Mouse (Mus musculus) T-cell, adult 2 months (primary cell): ENCODE results near the gene Jun.

ENCODE experiments used
- DNase-seq: peaks from one replicate; pipeline ENCODE4 v3.0.0; 2022; ENCODE audit warnings: low spot score

Gene Jun

DNA sequence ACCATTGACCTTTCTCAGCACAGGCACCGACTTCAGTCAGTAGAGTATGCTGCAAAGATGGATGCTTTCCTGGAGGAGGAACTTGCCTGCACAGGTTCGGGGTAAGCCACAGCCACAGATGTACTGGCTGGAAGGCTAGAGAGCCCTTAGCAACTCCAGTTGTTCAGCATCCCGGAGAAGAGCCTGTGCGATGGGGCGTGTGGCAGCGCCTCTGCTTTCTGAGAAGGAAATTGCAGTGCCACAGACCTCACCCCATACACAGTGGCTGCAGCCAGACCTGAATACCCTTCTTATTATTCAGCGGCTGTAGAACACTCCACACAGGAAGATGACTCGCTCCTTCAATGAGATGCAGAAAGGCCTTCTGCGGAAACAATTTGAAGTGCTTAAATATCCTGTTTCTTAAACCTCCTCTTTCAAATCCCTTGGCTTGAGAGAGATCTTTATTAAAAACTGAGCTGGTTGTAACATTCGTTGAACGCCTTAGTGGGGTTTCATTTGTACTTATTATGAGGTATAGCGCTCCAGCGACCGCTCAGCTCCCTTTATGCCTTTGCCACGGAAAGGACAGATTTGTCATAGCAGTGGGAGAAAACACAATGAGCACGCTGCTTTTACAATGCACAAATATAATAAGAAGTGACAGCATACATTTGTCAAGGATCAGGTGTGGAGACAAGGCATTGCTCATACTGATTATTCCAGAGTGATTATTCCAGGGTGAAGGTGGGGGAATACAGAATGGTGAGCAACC lies 26.0 kb downstream of the Jun start:
- no peak for DNase-seq

DNA sequence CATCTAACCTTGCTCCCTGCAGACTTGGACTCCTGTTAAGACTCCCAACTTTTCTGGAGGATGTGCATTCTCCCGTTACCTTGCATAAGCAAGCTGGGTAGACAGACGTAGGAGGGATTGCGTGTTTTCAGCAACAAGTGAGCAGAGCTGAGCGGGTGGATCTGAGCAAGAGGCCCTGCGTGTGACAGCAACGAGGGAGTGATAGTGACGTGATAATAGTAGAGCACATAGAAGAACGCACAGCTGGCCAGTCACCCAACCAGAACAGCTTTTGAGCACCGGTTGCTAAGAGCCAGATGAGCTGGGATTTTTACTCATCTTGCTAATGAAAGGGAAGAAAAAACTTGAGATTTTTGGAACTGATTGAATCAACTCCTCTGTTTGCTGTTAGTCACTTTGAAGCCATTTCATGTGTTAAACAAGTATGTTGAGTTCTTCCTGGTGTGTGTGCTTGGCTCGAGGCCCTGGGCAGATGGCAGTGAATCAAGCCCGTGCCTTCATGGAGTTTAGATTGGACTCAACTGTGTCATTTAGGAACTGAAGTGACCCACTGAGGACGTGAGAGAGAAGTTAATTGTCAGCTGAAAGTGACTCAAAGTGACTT lies 28.6 kb downstream of the Jun start:
- no peak for DNase-seq

DNA sequence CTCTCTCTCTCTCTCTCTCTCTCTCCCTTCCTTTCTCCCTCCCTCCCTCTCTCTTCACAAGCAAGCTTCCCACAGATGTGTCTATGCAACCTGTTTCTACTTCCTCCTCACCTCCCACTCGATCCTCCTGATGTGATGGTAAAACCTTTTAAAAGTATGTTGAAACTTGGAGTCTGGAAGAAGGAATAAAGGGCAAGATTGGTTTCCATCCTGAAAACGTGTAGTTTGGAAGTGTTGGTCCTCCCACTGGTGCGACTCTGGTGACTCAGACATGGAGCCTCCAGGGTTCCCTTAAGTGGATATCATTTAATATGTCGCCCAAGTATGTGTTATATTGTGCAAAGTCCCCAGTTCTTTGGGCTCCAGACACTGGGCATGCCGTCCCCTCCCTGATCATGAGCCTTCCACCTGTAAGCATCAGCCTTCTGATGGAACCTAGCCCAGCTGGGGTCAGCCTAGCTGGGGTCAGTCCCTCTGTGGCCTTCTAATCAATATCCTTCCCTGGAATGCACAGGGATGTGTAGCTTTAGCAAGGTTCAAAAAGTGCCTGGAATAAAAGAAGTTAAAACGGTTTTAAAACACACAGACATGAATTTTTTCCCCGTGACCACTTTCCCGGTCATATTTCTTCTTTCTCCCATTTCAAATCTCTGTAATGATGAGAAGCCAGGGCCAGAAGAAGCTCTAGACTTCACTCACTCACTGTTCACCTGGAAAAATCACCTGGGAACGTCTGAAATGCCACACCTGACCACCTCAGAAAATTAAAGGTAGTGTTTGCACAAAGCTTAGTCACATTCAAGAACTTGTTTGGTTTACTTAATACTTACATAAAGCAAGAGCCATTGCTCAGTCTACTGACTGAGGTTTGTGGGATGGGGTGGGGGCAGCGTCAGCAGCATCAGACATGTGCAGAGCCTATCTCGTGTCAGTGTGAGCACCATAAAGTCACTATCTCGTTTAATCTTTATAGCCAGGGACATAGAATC lies 30.1 kb downstream of the Jun start:
- DNase-seq: no peak

DNA sequence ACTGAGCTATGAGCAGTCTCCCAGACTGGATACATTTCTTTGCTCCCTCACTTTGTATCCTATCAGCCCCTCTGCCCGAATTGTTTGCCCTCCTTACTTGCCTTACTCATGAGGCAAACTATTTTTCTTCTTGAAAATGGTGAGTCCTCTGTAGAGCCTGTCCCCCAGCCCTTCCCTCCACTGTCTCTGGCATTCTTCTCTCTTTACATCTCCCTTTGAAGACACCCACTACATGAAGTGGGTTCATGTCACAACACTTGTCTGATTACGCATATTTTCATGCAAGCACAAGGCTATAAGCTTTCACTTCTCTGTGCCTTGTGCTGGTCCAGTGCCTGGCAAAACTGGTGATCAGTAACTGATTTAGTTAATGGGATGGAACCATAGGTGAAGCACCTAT lies 31.8 kb downstream of the Jun start:
- no peak for DNase-seq

DNA sequence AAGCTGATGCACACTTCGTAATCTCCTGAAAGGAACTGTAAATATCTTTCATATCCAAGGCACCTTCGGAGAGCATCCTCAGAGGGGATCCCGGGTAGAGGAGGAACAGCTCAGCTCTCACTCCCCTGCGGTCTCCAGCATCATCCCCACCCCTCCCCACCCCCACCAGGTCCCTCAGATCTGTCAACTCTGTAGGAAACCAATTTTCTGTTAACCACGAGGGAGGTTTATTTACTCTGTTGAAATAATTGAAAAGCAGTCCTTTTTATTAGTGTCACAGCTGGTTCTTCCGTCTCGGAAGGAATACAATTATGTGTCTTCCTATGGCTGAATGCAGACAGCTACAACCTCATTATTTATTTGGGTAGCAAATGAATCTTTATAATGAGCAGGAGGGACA lies 33.8 kb downstream of the Jun start:
- DNase-seq: no peak

DNA sequence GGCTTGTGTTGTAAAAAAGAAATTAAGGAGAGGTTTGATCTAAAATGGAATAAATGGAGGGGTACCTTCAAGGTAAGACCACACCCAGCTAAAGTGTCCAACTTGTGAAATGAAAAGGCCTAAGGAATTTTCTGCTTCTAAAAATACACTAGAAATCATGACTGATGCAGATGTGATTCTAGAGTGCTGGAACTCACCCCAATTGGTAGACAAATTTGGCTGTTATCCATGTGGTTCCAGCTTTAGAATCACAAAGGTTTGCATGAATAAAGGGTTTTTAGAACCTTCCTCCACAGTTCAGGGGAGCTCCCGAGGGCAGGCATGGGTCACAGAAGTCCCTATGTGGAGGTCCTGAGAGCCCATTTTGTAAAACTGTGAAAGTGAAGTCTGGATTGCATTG lies 39.3 kb downstream of the Jun start:
- DNase-seq: no peak

DNA sequence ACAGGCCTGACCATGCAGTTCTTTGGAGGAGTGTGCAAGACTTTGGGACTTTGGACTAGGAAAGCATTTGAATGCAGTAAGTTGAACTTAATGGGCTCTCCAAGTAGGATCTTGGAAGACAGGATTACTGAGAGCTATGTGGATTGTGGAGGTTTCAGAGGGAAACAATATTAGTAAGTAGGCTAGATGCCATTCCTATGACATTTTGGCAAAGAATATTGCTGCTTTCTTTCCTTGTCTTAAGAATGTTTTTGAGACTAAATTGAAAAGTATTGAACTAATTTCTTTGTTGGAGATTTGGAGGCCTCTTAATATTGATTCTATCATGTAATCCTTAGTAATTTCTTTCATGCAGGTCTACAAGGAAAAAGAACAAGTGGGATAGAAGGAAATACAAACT lies 39.8 kb downstream of the Jun start:
- no peak for DNase-seq

DNA sequence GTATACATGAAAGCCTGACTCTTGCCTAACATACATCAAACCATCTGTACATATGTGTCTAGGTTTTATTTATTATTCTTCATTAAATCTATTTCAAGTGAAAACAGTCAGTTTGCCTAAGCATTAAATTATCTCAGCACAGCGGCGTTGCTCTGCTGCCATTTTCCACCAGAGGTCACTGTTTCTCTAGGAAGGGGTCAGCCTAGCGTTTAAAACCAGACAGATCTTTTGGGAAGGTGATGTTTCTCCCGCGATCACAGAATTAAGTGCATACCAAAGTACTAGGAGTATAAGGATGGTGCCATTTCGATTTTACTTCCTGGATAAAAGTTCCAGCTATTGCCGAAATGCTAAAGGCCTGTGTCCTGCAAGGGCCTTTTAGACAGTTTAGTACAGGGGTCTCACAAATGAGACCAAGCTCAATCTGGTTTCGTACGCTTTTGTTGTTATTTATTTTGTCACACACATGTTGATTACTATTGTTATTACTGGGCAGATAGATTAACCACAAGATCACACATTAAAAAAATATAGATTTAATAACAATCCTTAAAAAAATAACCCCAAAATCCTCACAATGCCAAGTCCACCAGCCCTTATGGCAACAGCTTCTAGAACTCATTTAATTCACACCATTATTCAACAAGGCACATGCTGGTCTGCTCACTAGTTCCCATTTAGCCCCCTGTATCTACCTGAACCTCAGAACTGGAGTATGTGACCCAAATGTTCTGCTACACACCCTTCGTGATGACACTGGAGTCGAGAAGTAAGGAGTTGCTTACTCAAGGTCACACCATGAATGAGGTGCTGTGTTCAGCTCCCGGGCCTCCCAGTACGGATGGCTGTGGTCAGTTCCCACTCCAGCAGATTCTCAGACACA lies 43.6 kb downstream of the Jun start:
- DNase-seq: peak; percentile 50

DNA sequence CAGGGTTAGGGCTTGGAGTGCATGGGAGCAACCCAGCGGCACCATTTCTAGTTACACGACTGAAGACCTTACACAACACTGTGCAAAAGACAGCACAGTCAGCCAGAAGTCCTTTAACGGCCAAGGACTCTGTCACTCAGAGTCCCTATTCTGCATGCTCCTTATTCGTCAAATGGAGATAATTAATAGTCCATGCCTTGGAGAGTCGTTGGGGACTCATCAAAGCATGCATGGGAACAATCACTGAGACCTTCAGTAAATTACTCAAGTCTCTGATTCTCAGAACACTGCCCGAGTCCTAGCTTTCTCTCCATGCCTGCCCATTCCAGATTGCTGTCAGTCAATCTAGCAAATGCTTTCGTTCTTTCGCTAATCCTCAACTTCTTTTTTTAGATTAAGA lies 44.3 kb downstream of the Jun start:
- no peak for DNase-seq

DNA sequence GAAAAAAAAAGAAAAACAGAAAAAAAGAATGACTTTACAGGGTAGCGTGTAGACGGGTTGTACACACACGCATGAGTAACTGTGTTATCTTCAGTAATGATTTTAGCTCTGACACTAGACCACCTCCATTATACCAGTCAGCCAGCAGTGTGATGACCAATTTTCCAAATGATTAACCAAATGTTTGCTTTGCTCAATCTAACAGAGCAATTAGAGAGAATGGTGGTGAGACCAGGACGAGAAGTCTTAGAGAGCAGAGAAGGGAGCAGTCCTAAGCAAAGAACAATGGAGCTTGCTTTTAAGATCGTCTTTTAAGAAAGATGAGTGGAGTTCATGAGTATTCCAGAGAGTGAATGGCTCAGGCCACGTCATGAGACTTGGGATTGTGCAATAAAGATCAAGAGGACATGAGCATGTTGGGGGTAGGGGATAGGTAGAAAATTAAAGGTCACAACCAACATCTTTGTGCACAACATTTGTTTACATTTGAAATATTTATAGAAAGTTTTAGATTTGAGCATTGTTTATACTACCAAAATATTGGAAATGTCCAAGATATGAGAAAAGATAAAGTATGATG lies 46.7 kb downstream of the Jun start:
- DNase-seq: no peak

DNA sequence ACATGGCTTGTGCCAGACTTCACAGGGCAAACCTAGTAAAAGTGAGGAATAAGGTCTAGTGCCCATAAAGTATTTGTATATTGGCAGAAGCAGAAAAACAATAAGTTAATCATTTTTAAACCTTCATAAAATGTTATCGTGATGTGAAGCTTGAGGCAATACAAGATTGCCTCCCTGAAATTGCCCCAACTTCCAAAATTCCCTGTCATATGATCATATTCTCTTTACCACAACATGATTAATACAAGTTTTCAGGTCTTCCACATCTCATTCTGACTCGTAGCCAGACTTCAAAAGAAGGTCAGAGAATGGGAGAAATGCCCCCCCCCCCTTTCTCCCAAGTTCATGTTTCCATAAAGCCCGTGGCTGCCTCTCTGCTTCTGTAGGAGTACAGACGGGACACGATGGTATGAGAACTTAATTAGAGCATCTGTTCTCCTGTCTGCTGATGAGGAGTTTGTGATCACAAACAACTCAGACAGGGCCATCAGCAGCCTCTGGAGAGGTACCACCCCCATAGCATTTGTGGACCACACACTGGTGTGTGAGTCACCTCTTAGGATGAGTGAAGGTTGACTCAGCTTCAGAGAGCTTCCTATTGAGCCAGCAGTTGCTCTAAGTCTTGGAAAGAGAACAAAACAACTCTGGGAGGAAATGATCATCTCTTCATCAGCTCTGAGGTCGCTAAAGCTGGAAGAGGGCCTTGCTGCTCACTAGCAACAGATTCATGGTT lies 50.8 kb downstream of the Jun start:
- no peak for DNase-seq

DNA sequence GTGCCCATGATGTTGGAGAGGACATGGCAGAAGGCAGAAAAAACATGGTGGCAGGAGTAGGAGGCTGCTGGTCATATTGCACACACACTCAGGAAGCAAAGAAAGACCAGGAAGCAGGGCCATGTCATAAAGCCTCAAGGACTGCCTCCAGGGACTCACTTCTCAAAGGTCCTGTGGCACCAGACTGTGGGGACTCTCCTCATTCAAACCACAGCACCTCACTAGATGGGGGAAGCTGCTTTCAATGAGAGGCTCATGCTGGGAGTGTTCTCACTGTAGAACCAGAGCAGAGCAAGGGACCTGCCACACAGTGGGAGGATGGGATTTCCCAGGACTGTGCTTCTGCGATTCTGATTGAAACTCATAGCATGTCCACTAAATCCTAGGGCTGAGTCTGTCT lies 51.9 kb downstream of the Jun start:
- DNase-seq: no peak

DNA sequence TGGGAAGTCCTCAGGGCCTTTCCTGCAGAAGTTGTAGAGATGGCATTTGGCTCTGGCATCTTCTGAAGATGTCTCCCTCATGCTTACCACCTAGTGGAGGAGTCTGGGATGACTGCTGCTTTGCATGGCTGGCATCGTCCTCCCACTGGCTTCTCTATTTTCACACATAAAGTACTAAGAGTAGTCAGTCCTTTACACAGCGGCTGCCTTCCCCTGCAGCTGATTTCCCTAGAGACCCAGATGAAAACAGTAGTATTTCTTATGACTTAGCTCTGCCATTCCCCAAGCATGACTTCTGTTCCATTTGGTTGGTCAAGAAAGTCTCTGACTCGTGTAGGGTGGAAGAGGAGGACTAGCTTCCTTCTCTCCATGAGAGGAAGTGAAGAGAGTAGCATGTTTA lies 52.8 kb downstream of the Jun start:
- DNase-seq: no peak
